Mouse (Mus musculus) embryonic facial prominence, embryonic 13.5 days (tissue): Measurements from ENCODE around the gene Gm29110. TPM values are rescaled to one million over a fixed set of nuclear protein-coding genes. Genes with fewer than 3 reads are reported as not detected.
"Not testable (repeated sequence)": the region's sequence is repeated elsewhere in the genome, so short reads cannot be mapped to it uniquely, and the experiment has no call there.

ENCODE experiments used
- ATAC-seq: fragments of 200-750 bp; cut with Nextera tagmentation; 2 replicates; pipeline ENCODE4 v1.8.0; 2017; ENCODE audit warnings: low read depth; ENCODE audit not compliant: insufficient number of reproducible peaks, insufficient read depth, low FRiP score, low TSS enrichment
- H3K27ac ChIP-seq: fragments of 300-500 bp; sonication (generic); 2 replicates; pipeline ENCODE4 v1.5.1; 2015; ENCODE audit warnings: moderate library complexity, mild to moderate bottlenecking, inconsistent platforms
- H3K27me3 ChIP-seq: fragments of 300-500 bp; sonication (generic); 2 replicates; pipeline ENCODE4 v1.6.1; 2015; ENCODE audit warnings: mild to moderate bottlenecking, inconsistent platforms
- H3K36me3 ChIP-seq: fragments of 300-500 bp; sonication (generic); 2 replicates; pipeline ENCODE4 v1.6.1; 2015; ENCODE audit warnings: mild to moderate bottlenecking, inconsistent platforms
- H3K4me1 ChIP-seq: fragments of 300-500 bp; sonication (generic); 2 replicates; pipeline ENCODE4 v1.6.1; 2015; ENCODE audit warnings: inconsistent platforms
- H3K4me2 ChIP-seq: fragments of 300-500 bp; sonication (generic); 2 replicates; pipeline ENCODE4 v1.6.1; 2015; ENCODE audit warnings: moderate library complexity, mild to moderate bottlenecking, inconsistent platforms
- H3K4me3 ChIP-seq: fragments of 300-500 bp; sonication (generic); 2 replicates; pipeline ENCODE4 v1.5.1; 2015; ENCODE audit warnings: mild to moderate bottlenecking, inconsistent platforms
- H3K9ac ChIP-seq: fragments of 300-500 bp; sonication (generic); 2 replicates; pipeline ENCODE4 v1.6.1; 2015; ENCODE audit warnings: mild to moderate bottlenecking, inconsistent platforms
- H3K9me3 ChIP-seq: fragments of 300-500 bp; sonication (generic); 2 replicates; pipeline ENCODE4 v1.6.1; 2016; ENCODE audit warnings: inconsistent platforms
- WGBS: fragments of 180-500 bp; shearing (Covaris S2); methylation state at CpG from one replicate; pipeline ENCODE4 v1.1.7; 2015; ENCODE audit warnings: mixed read lengths; 5-methylcytosine and 5-hydroxymethylcytosine counted together
- polyA plus RNA-seq: library from polyadenylated mRNA; unstranded; fragments of >200 nt; fragmentation: Nextera tagmentation; extraction: Ambion mirVana; gene quantifications from 2 replicates; pipeline ENCODE4 v1.2.1, GENCODE M21; 2015

The Gm29110 gene
- polyA plus RNA-seq = not detected in 2 replicates

- not testable (repeated sequence) for H3K4me2 ChIP-seq, H3K9me3 ChIP-seq
These were observed at the start of gene Gm29110 for GRCm38 (mm10) chrY:74470231-74470630. Gene Gm29110 (plus strand): TSS chrY:74470531.

More at GRCm38 (mm10) chrY:74470231-74470630, at the start of gene Gm29110:
- 80% methylated on average over 1 of the region's 6 CpGs for WGBS
- not testable (repeated sequence) for H3K27me3 ChIP-seq, H3K27ac ChIP-seq, H3K4me3 ChIP-seq, H3K9ac ChIP-seq, ATAC-seq, H3K36me3 ChIP-seq, H3K4me1 ChIP-seq

Other genes starting within 250 kb of the Gm29110 start
- not detected in 2 replicates for gene Gm21913, start 153.4 kb downstream of the Gm29110 start, polyA plus RNA-seq